Mouse (Mus musculus): ENCODE measurements around the gene Irs1. TPM values are rescaled to one million over a fixed set of nuclear protein-coding genes. Genes with fewer than 3 reads are reported as not detected.

The Irs1 gene
- polyA plus RNA-seq, 1 experiment from 2014 or later = 4.7 TPM

GRCm38 (mm10) chr1:82262331-82262730 lies 28.9 kb downstream of the Irs1 start:
- WGBS = 82% methylated on average over 1 of the region's 1 CpGs
- no peaks in the 10 kb centered on the region for H3K36me3 ChIP-seq (ENCODE audit: insufficient read depth, low read length)
- no peak overlapping the region for H3K4me3 ChIP-seq (ENCODE audit: low read depth, low read length)
- no peak for ATAC-seq
- no peak overlapping the region for H3K27ac ChIP-seq (ENCODE audit: low read length)
- DNase-seq (ENCODE audit: low spot score) = no peak
- no peaks in the 10 kb centered on the region for H3K9me3 ChIP-seq (ENCODE audit: low read length)
- TF ChIP-seq EP300 (IDR thresholded peaks at IDR 0.05) (no peak), CTCF (IDR thresholded peaks at IDR 0.05) (no peak)
- no peaks in the 10 kb centered on the region for H3K27me3 ChIP-seq (replicated peaks; ENCODE audit: insufficient read depth, low read length)
- H3K4me2 ChIP-seq (replicated peaks; ENCODE audit: low read depth, low read length) = no peak overlapping the region
- peaks cover 2% of the 10 kb centered on the region; the same call in 1 of the 2 replicates for H3K4me1 ChIP-seq (ENCODE audit: insufficient read depth, low read depth, low read length)
- no peak overlapping the region for H3K9ac ChIP-seq (replicated peaks; ENCODE audit: low read depth)

- TF ChIP-seq CTCF (IDR thresholded peaks at IDR 0.05) (no peak), EP300 (IDR thresholded peaks at IDR 0.05) (no peak)
- H3K36me3 ChIP-seq (ENCODE audit: insufficient read depth, low read length) = no peaks in the 10 kb centered on the region
- WGBS = 85% methylated on average over 5 of the region's 5 CpGs
Measured at GRCm38 (mm10) chr1:82261638-82262037, 29.6 kb downstream of the Irs1 start.

GRCm38 (mm10) chr1:82261053-82261618 lies 30.1 kb downstream of the Irs1 start:
- H3K27me3 ChIP-seq (replicated peaks; ENCODE audit: insufficient read depth, low read length) = no peaks in the 10 kb centered on the region
- no peak for TF ChIP-seq EP300 (IDR thresholded peaks at IDR 0.05)
- TF ChIP-seq CTCF (IDR thresholded peaks at IDR 0.05) = no peak
- H3K27ac ChIP-seq (ENCODE audit: low read length) = no peak overlapping the region
- no peak for ATAC-seq
- H3K9ac ChIP-seq (replicated peaks; ENCODE audit: low read depth) = no peak overlapping the region
- H3K9me3 ChIP-seq (ENCODE audit: low read length) = no peaks in the 10 kb centered on the region
- no peak overlapping the region for H3K4me3 ChIP-seq (ENCODE audit: low read depth, low read length)
- no peaks in the 10 kb centered on the region for H3K36me3 ChIP-seq (ENCODE audit: insufficient read depth, low read length)
- no peak for DNase-seq (ENCODE audit: low spot score)
- no peak overlapping the region for H3K4me2 ChIP-seq (replicated peaks; ENCODE audit: low read depth, low read length)
- 65% methylated on average over 9 of the region's 9 CpGs for WGBS
- H3K4me1 ChIP-seq (ENCODE audit: insufficient read depth, low read depth, low read length) = peaks cover 2% of the 10 kb centered on the region; the same call in 1 of the 2 replicates

More at GRCm38 (mm10) chr1:82261638-82262037, 29.6 kb downstream of the Irs1 start:
- Histone ChIP-seq H3K27ac (ENCODE audit: low read length) (no peak overlapping the region), H3K27me3 (replicated peaks; ENCODE audit: insufficient read depth, low read length) (no peaks in the 10 kb centered on the region), H3K9ac (replicated peaks; ENCODE audit: low read depth) (no peak overlapping the region), H3K4me3 (ENCODE audit: low read depth, low read length) (no peak overlapping the region), H3K4me2 (replicated peaks; ENCODE audit: low read depth, low read length) (no peak overlapping the region), H3K9me3 (ENCODE audit: low read length) (no peaks in the 10 kb centered on the region), H3K4me1 (ENCODE audit: insufficient read depth, low read depth, low read length) (peaks cover 2% of the 10 kb centered on the region; the same call in 1 of the 2 replicates)
- ATAC-seq = no peak
- DNase-seq (ENCODE audit: low spot score) = no peak

- DNase-seq (ENCODE audit: low spot score) (no peak), ATAC-seq (no peak)
- TF ChIP-seq CTCF (IDR thresholded peaks at IDR 0.05) = no peak
- no peak for TF ChIP-seq EP300 (IDR thresholded peaks at IDR 0.05)
- no peaks in the 10 kb centered on the region for H3K36me3 ChIP-seq (ENCODE audit: insufficient read depth, low read length)
- H3K4me2 ChIP-seq (replicated peaks; ENCODE audit: low read depth, low read length) = no peak overlapping the region
- H3K27me3 ChIP-seq (replicated peaks; ENCODE audit: insufficient read depth, low read length) = no peaks in the 10 kb centered on the region
- no peak overlapping the region for H3K27ac ChIP-seq (ENCODE audit: low read length)
- peaks cover 2% of the 10 kb centered on the region; the same call in 1 of the 2 replicates for H3K4me1 ChIP-seq (ENCODE audit: insufficient read depth, low read depth, low read length)
- no peak overlapping the region for H3K9ac ChIP-seq (replicated peaks; ENCODE audit: low read depth)
- no peak overlapping the region for H3K4me3 ChIP-seq (ENCODE audit: low read depth, low read length)
- no peaks in the 10 kb centered on the region for H3K9me3 ChIP-seq (ENCODE audit: low read length)
- 70% methylated on average over 3 of the region's 3 CpGs for WGBS
Measured at GRCm38 (mm10) chr1:82260055-82260454, 31.2 kb downstream of the Irs1 start.

GRCm38 (mm10) chr1:82258331-82258730 lies 32.9 kb downstream of the Irs1 start:
- H3K27ac ChIP-seq (ENCODE audit: low read length) = no peak overlapping the region
- 36% methylated on average over 7 of the region's 7 CpGs for WGBS

GRCm38 (mm10) chr1:82257457-82257856 lies 33.8 kb downstream of the Irs1 start:
- Histone ChIP-seq H3K27ac (ENCODE audit: low read length) (no peak overlapping the region), H3K4me2 (replicated peaks; ENCODE audit: low read depth, low read length) (no peak overlapping the region), H3K9ac (replicated peaks; ENCODE audit: low read depth) (no peak overlapping the region), H3K9me3 (ENCODE audit: low read length) (no peaks in the 10 kb centered on the region), H3K27me3 (replicated peaks; ENCODE audit: insufficient read depth, low read length) (no peaks in the 10 kb centered on the region), H3K4me1 (ENCODE audit: insufficient read depth, low read depth, low read length) (peaks cover 6% of the 10 kb centered on the region; the same call in 1 of the 2 replicates), H3K4me3 (ENCODE audit: low read depth, low read length) (no peak overlapping the region), H3K36me3 (ENCODE audit: insufficient read depth, low read length) (no peaks in the 10 kb centered on the region)
- TF ChIP-seq CTCF (IDR thresholded peaks at IDR 0.05) (no peak), EP300 (IDR thresholded peaks at IDR 0.05) (no peak)
- 44% methylated on average over 5 of the region's 5 CpGs for WGBS
- ATAC-seq (peak; percentile 29; the same call in 1 of the 2 replicates), DNase-seq (ENCODE audit: low spot score) (peak; percentile 51)

More at GRCm38 (mm10) chr1:82258331-82258730, 32.9 kb downstream of the Irs1 start:
- no peak overlapping the region for H3K9ac ChIP-seq (replicated peaks; ENCODE audit: low read depth)
- no peaks in the 10 kb centered on the region for H3K36me3 ChIP-seq (ENCODE audit: insufficient read depth, low read length)
- no peak overlapping the region for H3K4me3 ChIP-seq (ENCODE audit: low read depth, low read length)
- no peak overlapping the region for H3K4me2 ChIP-seq (replicated peaks; ENCODE audit: low read depth, low read length)
- H3K4me1 ChIP-seq (ENCODE audit: insufficient read depth, low read depth, low read length) = peaks cover 2% of the 10 kb centered on the region; the same call in 1 of the 2 replicates
- H3K9me3 ChIP-seq (ENCODE audit: low read length) = no peaks in the 10 kb centered on the region
- DNase-seq (ENCODE audit: low spot score) (no peak), ATAC-seq (no peak)
- TF ChIP-seq CTCF (IDR thresholded peaks at IDR 0.05) (no peak), EP300 (IDR thresholded peaks at IDR 0.05) (no peak)
- no peaks in the 10 kb centered on the region for H3K27me3 ChIP-seq (replicated peaks; ENCODE audit: insufficient read depth, low read length)
